Mouse (Mus musculus) 3134 (cell line): Measurements from ENCODE around the gene Pomc.
"Not testable (repeated sequence)": the region's sequence is repeated elsewhere in the genome, so short reads cannot be mapped to it uniquely, and the experiment has no call there.

Experiments
- DNase-seq: peaks from one replicate; pipeline ENCODE4 v3.0.0-alpha.2; 2011; ENCODE audit warnings: low spot score; ENCODE audit not compliant: insufficient read length; ENCODE audit errors: extremely low read depth

Pomc gene

DNA sequence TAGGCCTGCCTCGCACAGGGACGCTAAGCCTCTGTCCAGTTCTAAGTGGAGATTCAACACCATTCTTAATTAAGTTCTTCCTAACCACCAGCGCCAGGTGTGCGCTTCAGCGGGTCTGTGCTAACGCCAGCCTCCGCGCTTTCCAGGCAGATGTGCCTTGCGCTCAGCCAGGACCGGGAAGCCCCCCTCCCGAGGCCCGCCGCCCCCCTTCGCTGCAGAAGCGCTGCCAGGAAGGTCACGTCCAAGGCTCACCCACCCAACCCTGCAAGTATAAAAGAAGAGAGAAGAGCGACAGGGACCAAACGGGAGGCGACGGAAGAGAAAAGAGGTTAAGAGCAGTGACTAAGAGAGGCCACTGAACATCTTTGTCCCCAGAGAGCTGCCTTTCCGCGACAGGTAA is at the start of gene Pomc:
Pomc (plus strand) TSS at position 301 of the 400 bp plus-strand sequence.
- DNase-seq: no peak

GRCm38 (mm10) chr12:3905436-3905835 is 49.3 kb upstream of the Pomc start:
- DNase-seq: no peak

DNA sequence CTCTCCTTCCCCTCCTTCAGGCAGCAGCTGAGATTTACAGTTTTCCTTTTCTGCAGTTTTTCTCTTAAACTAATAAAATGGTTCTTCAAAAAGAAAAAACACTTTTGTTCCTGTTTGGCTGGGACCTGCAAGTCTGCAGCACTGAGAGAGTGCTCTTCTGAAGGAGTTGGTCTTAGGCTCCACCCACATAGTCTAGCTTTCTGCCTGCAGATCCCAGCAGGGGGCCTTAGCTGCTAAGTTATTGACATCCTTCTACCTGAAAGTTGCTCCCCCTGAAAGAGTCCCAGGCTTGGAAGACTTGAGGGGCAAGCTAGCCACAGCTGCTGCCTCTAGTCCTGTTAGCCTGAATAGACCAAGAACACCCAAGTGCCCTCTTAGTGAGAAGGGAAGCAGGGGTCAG is 48.4 kb upstream of the Pomc start:
- DNase-seq: no peak

DNA sequence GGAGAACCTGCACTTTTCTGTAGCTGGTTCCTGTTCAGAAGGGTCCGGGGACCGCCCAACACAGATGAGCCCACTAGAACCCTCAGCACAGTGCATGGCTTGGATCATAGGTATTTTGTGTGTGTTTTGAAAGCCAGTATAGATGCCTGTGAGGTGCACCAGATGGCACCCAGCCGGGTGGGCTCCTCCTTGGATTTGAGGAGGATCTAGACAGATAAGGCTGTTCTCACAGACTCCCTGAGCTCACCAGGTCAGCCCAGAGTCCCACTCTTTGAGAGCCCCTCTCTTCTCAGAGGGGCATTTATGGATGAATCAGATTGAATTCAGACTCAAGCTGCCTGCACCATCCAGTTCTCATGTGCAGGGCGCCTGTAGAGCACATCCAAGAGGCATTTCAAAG is 47.7 kb upstream of the Pomc start:
- no peak for DNase-seq

GRCm38 (mm10) chr12:3907418-3907817 is 47.3 kb upstream of the Pomc start:
- no peak for DNase-seq

- DNase-seq: no peak
These were observed 44.2 kb upstream of the Pomc start for GRCm38 (mm10) chr12:3910466-3911093.

GRCm38 (mm10) chr12:3911831-3912348 is 42.9 kb upstream of the Pomc start:
- no peak for DNase-seq

DNA sequence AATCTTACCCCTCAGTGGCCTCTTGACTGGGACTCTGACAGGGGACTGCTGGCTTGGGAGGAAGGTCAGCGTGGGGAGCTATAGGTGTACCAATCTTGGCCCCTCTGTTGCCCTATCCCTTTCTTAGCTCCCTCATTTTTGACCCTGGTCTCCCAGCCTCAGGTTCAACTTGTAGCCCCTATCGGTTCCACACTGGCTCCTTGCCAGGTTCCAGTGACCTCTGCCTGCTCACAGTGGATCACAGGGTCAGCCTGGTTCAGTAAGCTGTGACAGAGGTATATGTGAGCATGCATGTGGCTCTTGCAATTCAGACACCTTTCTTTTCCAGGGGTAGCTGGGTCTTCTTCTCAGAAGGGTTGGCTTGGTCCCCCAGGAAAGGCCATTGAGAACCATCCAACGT is 38.9 kb upstream of the Pomc start:
- DNase-seq: no peak

- no peak for DNase-seq
These were observed 36.9 kb upstream of the Pomc start for GRCm38 (mm10) chr12:3917668-3918341.

GRCm38 (mm10) chr12:3918577-3918976 is 36.2 kb upstream of the Pomc start:
- no peak for DNase-seq

DNA sequence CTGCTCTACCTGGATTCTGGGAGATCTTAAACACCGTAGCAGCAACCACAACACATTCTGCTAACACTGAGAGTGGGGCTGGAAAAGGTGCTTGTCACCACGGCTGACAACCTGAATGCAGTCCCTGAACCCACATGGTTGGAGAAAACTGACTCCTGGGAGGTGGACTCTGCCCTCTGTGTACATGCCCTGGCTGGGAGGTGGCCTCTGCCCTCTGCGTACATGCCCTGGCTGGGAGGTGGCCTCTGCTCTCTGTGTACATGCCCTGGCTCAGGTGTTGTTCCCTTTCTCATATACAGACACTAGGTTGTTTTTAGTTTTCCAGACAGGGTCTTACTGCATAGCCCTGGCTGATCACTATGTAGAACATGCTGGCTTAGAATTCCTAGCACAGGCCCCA is 35.3 kb upstream of the Pomc start:
- no peak for DNase-seq

DNA sequence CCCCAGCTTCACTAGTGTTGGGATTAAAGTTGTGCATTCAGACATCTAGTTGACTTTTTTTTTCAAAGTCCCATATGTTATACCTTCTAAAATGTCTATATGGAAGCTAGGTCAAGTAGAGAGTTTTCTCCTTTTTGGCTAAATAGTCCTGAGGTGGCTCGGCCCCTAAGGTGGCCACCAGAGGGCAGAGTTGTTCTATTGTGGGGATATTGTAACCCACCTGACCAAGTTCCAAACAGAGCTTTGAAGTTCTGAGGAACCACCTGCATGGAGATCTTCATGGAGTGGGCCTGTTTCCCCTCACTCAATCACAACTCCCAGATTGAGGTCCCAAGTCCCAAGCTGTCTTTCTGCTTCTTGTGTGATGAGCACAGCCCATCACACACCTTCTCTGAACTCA is 28.6 kb upstream of the Pomc start:
- no peak for DNase-seq

DNA sequence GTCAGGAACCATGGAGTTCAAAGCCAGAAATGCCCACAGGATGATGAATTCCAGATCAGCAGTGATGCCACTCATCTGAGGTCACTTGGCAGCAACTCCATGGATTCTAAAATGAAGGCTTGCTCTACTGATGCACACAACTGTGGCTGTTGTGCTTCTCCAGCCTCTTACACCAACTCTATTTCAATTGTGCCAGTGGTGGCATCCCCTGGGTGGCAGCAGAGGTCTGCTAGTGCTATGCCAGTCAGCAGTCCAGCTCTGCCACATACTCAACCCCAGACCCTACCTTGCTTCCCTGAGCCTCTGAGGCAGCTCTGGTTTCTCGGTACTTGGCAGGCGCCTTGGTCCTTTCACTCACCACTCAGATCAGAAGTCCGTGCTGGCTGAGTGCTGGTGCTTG is 25.9 kb upstream of the Pomc start:
- DNase-seq: no peak

GRCm38 (mm10) chr12:3930090-3930865 is 24.5 kb upstream of the Pomc start:
- not testable (repeated sequence) for DNase-seq

DNA sequence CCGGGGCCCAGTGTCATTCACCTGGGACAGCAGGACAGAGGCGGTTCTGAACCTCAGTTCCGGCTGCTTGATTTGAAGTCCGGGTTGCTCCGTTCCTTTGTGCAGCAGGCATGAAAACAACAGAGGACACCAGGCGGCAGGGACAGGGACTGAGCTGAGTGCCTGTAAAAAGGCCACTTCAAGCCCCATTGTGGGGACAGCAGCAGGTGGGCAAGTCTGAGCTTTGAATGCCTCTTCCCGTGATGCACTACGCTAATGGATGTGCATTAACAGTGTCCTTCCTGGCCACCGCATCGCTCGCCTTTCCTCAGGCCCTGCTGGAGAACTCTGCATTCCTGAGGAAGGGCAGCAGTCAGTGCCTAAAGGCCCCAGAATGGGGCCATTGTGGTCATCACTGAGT is 12.7 kb upstream of the Pomc start:
- no peak for DNase-seq

- DNase-seq: no peak
These were observed 10.2 kb upstream of the Pomc start for GRCm38 (mm10) chr12:3944454-3945073.

DNA sequence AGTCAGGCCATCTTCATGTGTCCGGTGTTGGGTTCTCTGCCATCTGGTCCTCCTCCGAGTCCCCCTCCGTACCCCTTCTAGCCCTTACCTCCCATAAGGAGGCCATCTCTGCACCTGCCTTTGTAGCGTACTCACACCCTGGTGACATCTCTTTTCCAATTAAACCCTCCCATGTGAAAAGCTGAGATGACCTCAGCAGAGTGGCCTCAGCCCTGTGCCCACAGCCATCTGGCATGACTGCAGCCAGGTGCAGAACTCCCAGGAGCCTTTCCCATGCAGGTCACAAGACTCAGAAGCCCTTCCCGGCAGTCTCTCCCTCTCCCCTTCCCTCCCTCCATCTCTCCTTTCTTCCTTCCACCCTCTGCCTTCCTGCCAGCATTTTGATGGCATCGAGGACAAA is 7.2 kb upstream of the Pomc start:
- no peak for DNase-seq

GRCm38 (mm10) chr12:3955371-3955770 is 620 bp downstream of the Pomc start:
- DNase-seq: no peak

DNA sequence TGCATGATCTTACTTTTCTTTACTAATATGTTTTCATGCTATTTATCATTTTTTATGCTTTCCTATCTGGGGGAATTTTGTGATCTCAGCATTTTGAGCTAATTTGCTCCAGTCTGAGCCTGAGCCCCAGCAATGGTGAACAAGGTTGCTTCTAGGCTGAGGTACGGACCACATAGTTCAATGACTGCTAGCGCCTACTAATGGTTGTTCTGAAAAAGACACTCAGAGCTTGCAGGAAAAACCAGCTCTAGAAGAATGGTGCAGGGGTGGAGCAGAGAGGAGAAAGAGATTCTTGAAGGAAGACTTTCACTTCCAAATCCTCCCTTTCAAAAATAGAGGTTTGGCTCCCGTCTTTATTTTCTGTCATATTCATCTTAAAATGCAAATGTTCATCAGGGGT is 1.6 kb downstream of the Pomc start:
- DNase-seq: no peak

- DNase-seq: no peak
These were observed 5.2 kb downstream of the Pomc start for GRCm38 (mm10) chr12:3959791-3960543.

DNA sequence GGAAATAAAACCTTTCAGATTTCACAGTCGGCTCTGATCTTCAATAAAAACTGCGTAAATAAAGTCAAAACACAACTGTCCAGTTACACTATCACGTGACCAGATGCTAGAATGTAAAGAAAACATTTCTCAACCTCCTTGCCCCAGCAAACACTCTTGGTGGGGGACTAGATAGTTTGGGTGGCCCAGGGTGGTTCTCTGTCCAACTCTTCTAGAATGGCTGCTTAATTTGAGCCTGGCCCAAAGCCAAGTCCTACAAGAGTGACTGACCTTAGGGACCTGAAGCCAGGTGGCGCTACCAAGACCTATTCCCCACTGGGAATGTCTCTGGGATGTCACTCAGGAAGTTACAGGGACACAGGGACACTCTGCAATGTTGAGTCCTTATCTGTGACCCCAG is 5.8 kb downstream of the Pomc start:
- DNase-seq: no peak
